Mouse (Mus musculus) naive thymus-derived CD4-positive, alpha-beta T cell, adult 5 months (primary cell): Measurements from ENCODE around the gene Tnks1bp1. TPM values are rescaled to one million over a fixed set of nuclear protein-coding genes. Genes with fewer than 3 reads are reported as not detected.

ENCODE experiments used
- polyA plus RNA-seq: library from polyadenylated mRNA; unstranded; fragments of 100-300 nt; shearing (Covaris generic); gene quantifications from one replicate; pipeline ENCODE4 v1.2.1, GENCODE M21; 2017

Gene Tnks1bp1
- polyA plus RNA-seq = 11.0 TPM

DNA sequence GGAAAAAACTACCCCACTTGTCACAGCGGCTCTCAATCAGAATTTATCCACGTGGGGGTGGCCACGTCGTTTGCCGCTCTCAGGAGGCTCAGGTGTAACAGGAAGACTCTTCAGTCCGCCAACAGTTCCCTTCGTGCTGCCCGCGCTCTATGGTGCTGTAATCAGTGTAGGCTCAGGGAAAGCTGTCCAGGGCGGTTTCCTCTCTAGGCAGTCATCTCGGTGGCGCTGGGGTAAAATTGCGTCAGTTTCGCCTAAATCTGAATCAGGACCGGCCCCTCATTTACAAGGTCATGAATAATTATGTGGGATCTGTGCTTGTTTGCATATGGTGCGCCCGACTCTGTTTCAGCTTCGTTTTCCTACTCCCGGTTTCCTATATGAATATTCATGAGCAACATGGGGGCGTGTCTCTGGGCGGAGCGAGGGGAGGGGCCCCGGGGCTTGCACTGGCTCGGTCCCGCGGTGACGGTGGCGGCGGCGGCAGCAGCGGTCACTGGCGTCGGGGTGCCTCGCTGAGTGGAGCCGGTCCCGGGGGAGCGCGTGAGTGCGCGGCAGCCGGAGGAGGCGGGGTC lies at the start of gene Tnks1bp1:
Gene Tnks1bp1 (plus strand): TSS at position 427 of the 572 bp plus-strand sequence.

DNA sequence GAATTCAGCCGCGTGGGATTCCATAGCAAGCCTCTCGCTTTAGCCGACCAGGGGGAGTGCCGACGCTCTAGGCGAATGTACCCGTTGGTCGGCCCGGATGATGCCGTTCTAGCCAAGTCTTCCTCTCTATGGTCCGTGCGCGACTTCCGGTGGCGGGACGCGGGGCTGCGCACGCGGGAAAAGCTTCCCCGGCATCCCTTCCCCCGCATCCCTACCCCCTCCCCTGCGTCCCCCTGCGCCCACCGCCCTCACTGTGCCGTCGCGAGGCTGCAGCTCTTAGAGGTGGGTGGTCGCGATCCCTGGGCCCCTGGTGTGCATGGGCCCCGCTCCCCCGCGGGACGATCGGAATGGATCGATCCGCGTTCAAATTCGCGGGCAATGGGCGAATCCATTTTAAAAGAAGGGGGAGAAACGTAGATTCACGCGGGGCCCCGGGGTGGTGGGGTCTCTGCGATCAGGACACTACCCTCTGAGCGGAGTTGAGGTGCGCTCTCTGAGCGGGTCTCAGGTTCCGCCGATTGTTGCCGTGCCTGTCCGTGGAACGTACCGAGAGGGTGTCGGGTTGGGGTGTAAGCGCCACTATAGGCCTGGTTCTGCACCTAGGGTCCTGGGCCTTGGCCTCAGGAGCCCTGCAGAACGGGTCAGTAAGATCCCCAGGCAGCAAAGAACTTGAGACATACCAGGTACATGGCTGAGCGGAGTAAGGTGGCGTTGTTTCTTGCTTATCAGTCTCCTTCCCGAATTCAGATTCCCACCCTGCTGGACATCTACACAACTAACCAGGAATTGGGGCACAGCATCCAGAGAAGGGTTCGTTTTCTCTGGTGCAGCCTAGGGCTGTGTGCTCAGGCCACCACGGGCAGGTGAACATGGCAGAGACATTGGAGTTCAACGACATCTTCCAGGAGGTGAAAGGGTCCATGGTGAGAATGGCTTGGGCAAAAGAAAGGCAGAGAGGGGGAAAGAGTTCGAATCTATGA lies 10.5 kb upstream of the Tnks1bp1 start, which contains the start of the genes Ssrp1 and P2rx3:
Gene Ssrp1 (plus strand): TSS at position 188 of the 980 bp plus-strand sequence.
Gene P2rx3 (minus strand): TSS at position 416 of the 980 bp plus-strand sequence.

Other genes starting within 250 kb of the Tnks1bp1 start
- gene Ube2l6, start 249.2 kb upstream of the Tnks1bp1 start, polyA plus RNA-seq = 0.73 TPM
- not detected for gene Smtnl1, start 225.4 kb upstream of the Tnks1bp1 start, polyA plus RNA-seq
- gene Timm10, start 221.0 kb upstream of the Tnks1bp1 start, polyA plus RNA-seq = 20.9 TPM
- not detected for gene Slc43a1, start 209.2 kb upstream of the Tnks1bp1 start, polyA plus RNA-seq
- gene Rtn4rl2, start 161.3 kb upstream of the Tnks1bp1 start, polyA plus RNA-seq = not detected
- gene Slc43a3, start 111.4 kb upstream of the Tnks1bp1 start, polyA plus RNA-seq = 0.71 TPM
- not detected for gene Prg2, start 67.6 kb upstream of the Tnks1bp1 start, polyA plus RNA-seq
- not detected for gene Prg3, start 59.8 kb upstream of the Tnks1bp1 start, polyA plus RNA-seq
- 161 TPM for gene Ssrp1, start 10.8 kb upstream of the Tnks1bp1 start, polyA plus RNA-seq
- 0.85 TPM for gene P2rx3, start 10.6 kb upstream of the Tnks1bp1 start, polyA plus RNA-seq
- not detected for gene Aplnr, start 88.2 kb downstream of the Tnks1bp1 start, polyA plus RNA-seq
- not detected for gene Lrrc55, start 149.2 kb downstream of the Tnks1bp1 start, polyA plus RNA-seq